Mouse (Mus musculus) forebrain, embryonic 11.5 days (tissue): ENCODE measurements at regions not wholly inside any gene's neighbourhood (a gene's known extent, or its start where the extent isn't known, plus 50 kb on each side); places are given as distances from the start of the nearest gene placed in this dataset.

Source experiments
- ATAC-seq: fragments of 200-750 bp; cut with Nextera tagmentation; replicated peaks from 2 replicates; pipeline ENCODE4 v1.8.0; 2017; ENCODE audit warnings: moderate TSS enrichment; ENCODE audit not compliant: low FRiP score
- DNase-seq: peaks from one replicate; pipeline ENCODE4 v3.0.0-alpha.2; 2017; ENCODE audit warnings: low spot score
- H3K27ac ChIP-seq: fragments of 300-500 bp; sonication (generic); 2 replicates; pipeline ENCODE4 v1.5.1; 2014; ENCODE audit warnings: low read depth, low read length
- H3K27me3 ChIP-seq: fragments of 300-500 bp; sonication (generic); 2 replicates; pipeline ENCODE4 v1.6.1; 2014; ENCODE audit warnings: mild to moderate bottlenecking, low read length, mixed read lengths; ENCODE audit not compliant: control insufficient read depth, insufficient read depth
- H3K36me3 ChIP-seq: fragments of 300-500 bp; sonication (generic); 2 replicates; pipeline ENCODE4 v1.6.1; 2014; ENCODE audit warnings: mild to moderate bottlenecking, low read length, moderate library complexity, mixed read lengths; ENCODE audit not compliant: control insufficient read depth, insufficient read depth
- H3K4me1 ChIP-seq: fragments of 300-500 bp; sonication (generic); replicated peaks from 2 replicates; pipeline ENCODE4 v1.6.1; 2014; ENCODE audit warnings: low read length, mixed read lengths; ENCODE audit not compliant: control insufficient read depth, insufficient read depth
- H3K4me2 ChIP-seq: fragments of 300-500 bp; sonication (generic); 2 replicates; pipeline ENCODE4 v1.6.1; 2014; ENCODE audit warnings: low read depth, mild to moderate bottlenecking, low read length, moderate library complexity, mixed read lengths; ENCODE audit not compliant: severe bottlenecking
- H3K4me3 ChIP-seq: fragments of 300-500 bp; sonication (generic); 2 replicates; pipeline ENCODE4 v1.5.1; 2014; ENCODE audit warnings: low read depth, low read length
- H3K9ac ChIP-seq: fragments of 300-500 bp; sonication (generic); 2 replicates; pipeline ENCODE4 v1.6.1; 2014; ENCODE audit warnings: low read length
- H3K9me3 ChIP-seq: fragments of 300-500 bp; sonication (generic); 2 replicates; pipeline ENCODE4 v1.6.1; 2016; ENCODE audit warnings: low read length, mixed read lengths; ENCODE audit not compliant: control insufficient read depth

- DNase-seq (no peak), ATAC-seq (no peak)
- Histone ChIP-seq H3K9ac (no peak overlapping the region), H3K27ac (no peak overlapping the region), H3K9me3 (no peaks in the 10 kb centered on the region), H3K27me3 (no peaks in the 10 kb centered on the region), H3K4me1 (no peaks in the 10 kb centered on the region), H3K36me3 (no peaks in the 10 kb centered on the region), H3K4me3 (no peak overlapping the region), H3K4me2 (no peak overlapping the region)
Observed at GRCm38 (mm10) chr12:64857709-64858108, 60.0 kb upstream of the Gm527 start.
